Mouse (Mus musculus) kidney, postnatal 0 days (tissue): ENCODE data around the gene Dnaic1. TPM values are rescaled to one million over a fixed set of nuclear protein-coding genes. Genes with fewer than 3 reads are reported as not detected.

Experiments
- ATAC-seq: fragments of 200-750 bp; cut with Nextera tagmentation; replicated peaks from 2 replicates; pipeline ENCODE4 v1.8.0; 2017; ENCODE audit warnings: low read depth, moderate number of reproducible peaks, moderate TSS enrichment, moderate library complexity; ENCODE audit not compliant: low FRiP score
- DNase-seq: peaks from one replicate; pipeline ENCODE4 v3.0.0-alpha.2; 2016; ENCODE audit warnings: low spot score
- H3K27ac ChIP-seq: fragments of 300-500 bp; sonication (generic); 2 replicates; pipeline ENCODE4 v1.5.1; 2014; ENCODE audit warnings: mild to moderate bottlenecking
- H3K27me3 ChIP-seq: fragments of 300-500 bp; sonication (generic); 2 replicates; pipeline ENCODE4 v1.6.1; 2014; ENCODE audit warnings: low read length, mixed read lengths; ENCODE audit not compliant: insufficient read depth
- H3K36me3 ChIP-seq: fragments of 300-500 bp; sonication (generic); 2 replicates; pipeline ENCODE4 v1.6.1; 2014; ENCODE audit warnings: low read length, mixed read lengths; ENCODE audit not compliant: insufficient read depth
- H3K4me1 ChIP-seq: fragments of 300-500 bp; sonication (generic); replicated peaks from 2 replicates; pipeline ENCODE4 v1.6.1; 2014; ENCODE audit warnings: antibody characterized with exemption, low read length, mixed read lengths; ENCODE audit not compliant: insufficient read depth
- H3K4me2 ChIP-seq: fragments of 300-500 bp; sonication (generic); 2 replicates; pipeline ENCODE4 v1.6.1; 2014; ENCODE audit warnings: mild to moderate bottlenecking, low read length, moderate library complexity, mixed read lengths
- H3K4me3 ChIP-seq: fragments of 300-500 bp; sonication (generic); replicated peaks from 2 replicates; pipeline ENCODE4 v1.5.1; 2014; ENCODE audit warnings: low read depth, low read length
- H3K9ac ChIP-seq: fragments of 300-500 bp; sonication (generic); 2 replicates; pipeline ENCODE4 v1.6.1; 2014; ENCODE audit warnings: low read depth, low read length
- H3K9me3 ChIP-seq: fragments of 300-500 bp; sonication (generic); replicated peaks from 2 replicates; pipeline ENCODE4 v1.6.1; 2016; ENCODE audit warnings: low read length, inconsistent platforms, mixed read lengths
- CTCF ChIP-seq: IDR thresholded peaks from 2 replicates; pipeline ENCODE4 v1.5.1; 2016; ENCODE audit warnings: antibody characterized with exemption, low read depth, mild to moderate bottlenecking, moderate library complexity
- WGBS: fragments of 180-500 bp; shearing (Covaris S2); extraction: QIAGEN DNeasy Blood & Tissue Kit; methylation state at CpG from one replicate; pipeline ENCODE4 v1.1.7; 2014; 5-methylcytosine and 5-hydroxymethylcytosine counted together
- polyA plus RNA-seq: library from polyadenylated mRNA; unstranded; fragments of >200 nt; fragmentation: Nextera tagmentation; extraction: Ambion mirVana; gene quantifications from 2 replicates; pipeline ENCODE4 v1.2.1, GENCODE M21; 2015

Dnaic1 gene
- polyA plus RNA-seq, 1 experiment from 2014 or later, result 1.3 TPM

GRCm38 (mm10) chr4:41526553-41526952 is 43.0 kb upstream of the Dnaic1 start:
- 51% methylated on average over 7 of the region's 7 CpGs for whole genome bisulfite sequencing
- H3K4me1 ChIP-seq, result no peaks in the 10 kb centered on the region
- no peak overlapping the region for H3K4me3 ChIP-seq
- no peaks in the 10 kb centered on the region for H3K27me3 ChIP-seq
- no peak overlapping the region for H3K27ac ChIP-seq
- H3K36me3 ChIP-seq, result no peaks in the 10 kb centered on the region
- H3K4me2 ChIP-seq, result no peak overlapping the region
- no peaks in the 10 kb centered on the region for H3K9me3 ChIP-seq
- no peak overlapping the region for H3K9ac ChIP-seq
- ATAC-seq, result no peak
- no peak for DNase-seq
- no peak for TF ChIP-seq CTCF

- no peak for ATAC-seq
These were observed 42.5 kb upstream of the Dnaic1 start for GRCm38 (mm10) chr4:41527076-41527475.

GRCm38 (mm10) chr4:41527996-41528395 is 41.6 kb upstream of the Dnaic1 start:
- 5% methylated on average over 8 of the region's 8 CpGs for WGBS
- H3K36me3 ChIP-seq, result no peaks in the 10 kb centered on the region
- DNase-seq, result peak; percentile 55
- H3K9me3 ChIP-seq, result no peaks in the 10 kb centered on the region
- no peaks in the 10 kb centered on the region for H3K4me1 ChIP-seq
- no peaks in the 10 kb centered on the region for H3K27me3 ChIP-seq
- H3K9ac ChIP-seq, result no peak overlapping the region
- no peak overlapping the region for H3K27ac ChIP-seq
- no peak overlapping the region for H3K4me3 ChIP-seq
- no peak for ATAC-seq
- no peak for TF ChIP-seq CTCF
- no peak overlapping the region for H3K4me2 ChIP-seq

More at GRCm38 (mm10) chr4:41527076-41527475, 42.5 kb upstream of the Dnaic1 start:
- Histone ChIP-seq H3K4me2 (no peak overlapping the region), H3K27me3 (no peaks in the 10 kb centered on the region), H3K4me1 (no peaks in the 10 kb centered on the region), H3K9ac (no peak overlapping the region), H3K9me3 (no peaks in the 10 kb centered on the region), H3K36me3 (no peaks in the 10 kb centered on the region), H3K27ac (no peak overlapping the region), H3K4me3 (no peak overlapping the region)
- TF ChIP-seq CTCF, result no peak
- no peak for DNase-seq
- WGBS, result 28% methylated on average over 13 of the region's 13 CpGs

- no peak overlapping the region for H3K27ac ChIP-seq
- H3K36me3 ChIP-seq, result no peaks in the 10 kb centered on the region
- H3K9ac ChIP-seq, result no peak overlapping the region
- no peaks in the 10 kb centered on the region for H3K27me3 ChIP-seq
- ATAC-seq, result no peak
- no peak for TF ChIP-seq CTCF
- no peaks in the 10 kb centered on the region for H3K9me3 ChIP-seq
- H3K4me1 ChIP-seq, result no peaks in the 10 kb centered on the region
- H3K4me3 ChIP-seq, result no peak overlapping the region
- DNase-seq, result peak; percentile 43
- 22% methylated on average over 6 of the region's 6 CpGs for WGBS
- H3K4me2 ChIP-seq, result no peak overlapping the region
These were observed 37.2 kb upstream of the Dnaic1 start for GRCm38 (mm10) chr4:41532420-41532819.

- WGBS, result 73% methylated on average over 5 of the region's 5 CpGs
- Histone ChIP-seq H3K4me3 (no peak overlapping the region), H3K27me3 (no peaks in the 10 kb centered on the region), H3K9me3 (no peaks in the 10 kb centered on the region), H3K27ac (no peak overlapping the region), H3K4me2 (no peak overlapping the region), H3K4me1 (no peaks in the 10 kb centered on the region), H3K9ac (no peak overlapping the region), H3K36me3 (no peaks in the 10 kb centered on the region)
- no peak for TF ChIP-seq CTCF
- no peak for ATAC-seq
- DNase-seq, result no peak
These were observed 34.7 kb upstream of the Dnaic1 start for GRCm38 (mm10) chr4:41534866-41535265.

DNA sequence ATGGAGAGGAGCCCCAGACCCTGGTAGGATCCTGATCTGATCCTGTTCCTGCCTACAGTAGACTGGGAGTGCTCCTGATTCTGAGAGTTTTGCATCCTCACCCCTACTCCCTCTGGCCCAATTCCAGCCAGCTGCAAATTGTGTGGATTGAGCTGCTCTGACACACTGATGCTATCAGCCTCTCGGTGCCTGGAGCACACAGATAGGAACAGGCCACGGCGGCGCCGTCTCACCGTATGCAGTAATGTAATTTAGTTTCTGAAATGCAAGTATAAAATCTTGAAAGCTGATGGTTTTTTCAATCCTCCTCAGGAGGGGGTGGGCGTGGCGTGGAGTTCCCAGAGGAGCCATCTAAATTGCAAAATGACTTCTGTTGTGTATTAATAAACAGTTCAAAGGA is 27.4 kb upstream of the Dnaic1 start:
- no peak for ATAC-seq
- 70% methylated on average over 8 of the region's 8 CpGs for WGBS
- no peak overlapping the region for H3K4me2 ChIP-seq
- no peaks in the 10 kb centered on the region for H3K4me1 ChIP-seq
- no peak for TF ChIP-seq CTCF
- H3K36me3 ChIP-seq, result no peaks in the 10 kb centered on the region
- H3K9me3 ChIP-seq, result no peaks in the 10 kb centered on the region
- H3K27me3 ChIP-seq, result no peaks in the 10 kb centered on the region
- DNase-seq, result no peak
- no peak overlapping the region for H3K4me3 ChIP-seq
- H3K27ac ChIP-seq, result no peak overlapping the region
- H3K9ac ChIP-seq, result no peak overlapping the region

DNA sequence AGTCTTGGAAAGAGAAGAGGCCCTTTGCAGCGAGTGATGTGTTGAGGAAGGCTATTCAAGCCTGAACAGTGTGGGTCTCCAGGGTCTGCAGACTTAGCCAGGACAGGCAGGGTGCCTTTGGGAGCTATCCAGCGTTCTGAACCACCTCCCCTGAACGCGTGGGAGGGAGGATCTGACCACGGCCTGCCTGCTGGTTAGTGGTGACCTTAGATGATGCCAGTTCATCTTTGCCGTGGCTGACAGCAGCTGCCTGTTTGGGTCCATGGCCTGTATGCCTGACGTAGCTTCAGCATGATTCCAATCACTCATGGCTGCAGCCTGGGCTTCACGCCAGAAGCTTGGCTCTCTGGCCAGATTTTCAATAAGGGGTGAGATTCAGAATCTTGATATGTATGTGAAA is 23.6 kb upstream of the Dnaic1 start:
- TF ChIP-seq CTCF, result no peak
- Histone ChIP-seq H3K27ac (no peak overlapping the region), H3K4me3 (no peak overlapping the region), H3K9me3 (no peaks in the 10 kb centered on the region), H3K9ac (no peak overlapping the region), H3K4me1 (no peaks in the 10 kb centered on the region), H3K36me3 (no peaks in the 10 kb centered on the region), H3K4me2 (no peak overlapping the region), H3K27me3 (no peaks in the 10 kb centered on the region)
- 12% methylated on average over 8 of the region's 8 CpGs for WGBS
- ATAC-seq, result peak; percentile 33; the same call in 1 of the 2 replicates
- peak; percentile 74 for DNase-seq
